Mouse (Mus musculus) adrenal gland, adult 8-10 months (tissue): ENCODE data around the gene P2ry13. TPM values are rescaled to one million over a fixed set of nuclear protein-coding genes. Genes with fewer than 3 reads are reported as not detected.

Experiments used
- DNase-seq: peaks from one replicate; pipeline ENCODE4 v3.0.0; 2022
- total RNA-seq, 4 experiments: library from RNA; stranded (reverse); gene quantifications; 2 replicates each; pipeline ENCODE4 v1.2.4; 2022

The P2ry13 gene
- total RNA-seq: 1 to 10 TPM in 3 of 4 experiments, under 1 TPM in 1; 0.98 to 3.4 (median 2.0) TPM

GRCm38 (mm10) chr3:59210727-59211126, at the start of gene P2ry13:
P2ry13 (minus strand) TSS chr3:59210882.
- DNase-seq: no peak

- no peak for DNase-seq
These were observed 47.3 kb upstream of the P2ry13 start for GRCm38 (mm10) chr3:59257740-59258664.

GRCm38 (mm10) chr3:59250454-59250853, 39.8 kb upstream of the P2ry13 start:
- DNase-seq: no peak

DNA sequence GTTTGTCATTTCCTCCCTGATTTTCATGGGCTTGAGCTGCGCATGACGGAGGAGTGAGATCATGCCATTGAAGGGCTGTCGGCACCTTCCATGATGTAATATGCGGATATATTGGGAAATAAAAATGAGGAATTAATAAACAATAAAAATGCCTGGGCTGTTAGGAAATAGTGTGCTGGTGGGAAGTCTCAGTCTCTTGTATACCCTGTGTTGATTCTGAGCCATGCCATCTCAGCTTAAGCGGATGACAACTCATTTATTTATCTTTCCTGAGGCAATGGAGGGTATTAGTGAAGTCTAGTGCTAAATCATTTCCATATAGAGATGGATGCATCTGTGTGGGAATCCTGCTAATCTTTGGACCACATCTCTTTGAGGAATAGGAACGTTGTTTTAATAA, 37.3 kb upstream of the P2ry13 start:
- no peak for DNase-seq

DNA sequence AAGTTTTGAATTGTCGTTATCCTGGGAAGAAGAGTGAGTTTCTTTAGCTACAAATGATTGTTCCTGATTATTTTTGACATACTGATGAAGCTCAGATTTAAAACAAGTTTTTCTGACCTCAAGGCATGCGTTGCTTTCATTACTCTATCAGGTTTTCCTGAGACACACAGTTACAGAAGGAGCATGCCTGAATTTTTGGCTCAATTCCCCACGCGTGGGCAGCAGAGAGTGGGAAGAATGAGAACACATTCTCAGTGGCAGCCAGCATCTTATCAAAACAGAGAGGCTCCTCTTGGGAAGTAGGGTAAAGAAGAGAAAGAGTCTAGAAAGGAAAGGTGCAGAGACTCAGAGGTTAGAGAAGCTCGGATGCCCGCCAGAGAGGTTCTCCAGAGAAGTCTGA, 32.7 kb upstream of the P2ry13 start:
- no peak for DNase-seq

DNA sequence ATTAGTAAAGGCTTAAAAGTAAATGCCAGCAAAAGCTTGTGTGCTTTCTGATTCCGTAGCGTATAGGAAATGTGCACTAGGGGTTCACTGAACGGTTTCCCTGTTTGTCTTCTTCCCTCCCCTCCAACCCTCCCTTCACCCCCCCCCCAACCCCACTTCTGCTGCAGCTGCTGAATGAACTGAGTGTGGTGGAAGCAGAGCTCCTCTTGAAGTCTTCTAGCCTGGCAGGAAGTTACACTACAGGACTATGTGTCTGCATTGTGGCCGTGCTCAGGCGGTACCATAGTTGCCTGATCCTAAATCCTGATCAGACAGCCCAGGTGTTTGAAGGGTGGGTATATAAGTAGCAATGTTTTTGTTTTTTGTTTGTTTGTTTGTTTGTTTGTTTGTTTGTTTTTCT, 24.2 kb upstream of the P2ry13 start:
- no peak for DNase-seq

- no peak for DNase-seq
These were observed 20.2 kb upstream of the P2ry13 start for GRCm38 (mm10) chr3:59230912-59231311.

- DNase-seq: peak; percentile 18
These were observed 18.3 kb upstream of the P2ry13 start for GRCm38 (mm10) chr3:59228730-59229551.

GRCm38 (mm10) chr3:59227696-59228095, 17.0 kb upstream of the P2ry13 start:
- no peak for DNase-seq

DNA sequence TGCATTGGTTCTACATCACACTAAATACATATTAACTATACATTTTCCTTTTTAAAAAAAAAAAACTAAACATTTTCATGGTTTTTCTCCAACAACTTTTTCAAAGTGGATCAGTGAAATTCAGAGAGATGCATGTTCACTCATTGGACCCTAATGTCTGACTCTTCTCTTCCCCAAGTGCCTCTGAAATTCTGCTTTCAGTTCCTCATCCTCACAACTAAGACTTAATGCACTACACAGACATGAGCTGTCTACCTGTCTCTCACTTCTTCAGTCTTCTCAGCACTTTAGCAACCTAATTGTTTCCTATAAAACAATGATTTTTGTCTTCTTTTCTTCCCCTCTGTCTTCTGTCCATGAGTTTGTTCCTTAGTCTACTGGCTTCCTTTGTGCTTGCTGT, 14.7 kb upstream of the P2ry13 start:
- no peak for DNase-seq

- DNase-seq: no peak
These were observed 11.6 kb upstream of the P2ry13 start for GRCm38 (mm10) chr3:59222303-59222702.

DNA sequence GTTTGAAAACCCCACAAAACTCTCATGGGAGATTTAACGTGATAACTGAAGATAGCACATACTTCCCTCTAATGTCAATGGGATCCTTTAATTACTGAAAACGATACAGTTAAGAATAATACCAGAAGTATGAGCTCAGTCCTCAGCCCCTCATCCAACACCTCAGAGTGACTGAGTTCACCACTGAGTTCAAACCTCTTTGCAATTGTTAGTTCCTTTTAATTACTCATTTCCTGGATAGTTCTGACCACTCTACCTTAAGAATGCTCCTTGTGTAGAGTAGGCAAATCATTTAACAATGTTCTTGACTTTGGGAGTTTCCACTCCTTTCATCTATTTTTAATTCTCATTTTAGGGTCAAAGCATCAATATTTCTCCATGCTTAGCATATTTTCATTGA, 8.6 kb upstream of the P2ry13 start:
- no peak for DNase-seq

DNA sequence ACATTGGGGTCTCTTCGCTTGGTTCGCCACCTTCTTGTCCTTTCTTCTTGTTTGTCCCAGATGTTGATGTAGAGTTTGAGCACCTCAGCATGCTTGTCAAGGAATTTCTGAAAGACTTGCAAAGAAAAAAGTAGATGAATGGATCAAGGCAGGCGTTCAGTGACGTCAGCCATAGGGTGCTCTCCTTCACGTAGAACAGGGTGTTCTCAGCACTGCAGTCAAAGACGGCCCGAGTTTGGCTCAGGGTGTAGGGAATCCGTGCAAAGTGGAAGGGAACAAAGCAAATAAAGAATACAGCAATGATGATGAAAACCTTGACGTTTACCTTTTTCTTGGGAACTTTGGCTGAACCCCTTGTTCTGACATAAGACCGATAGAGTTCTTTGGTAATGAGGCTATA, 6.5 kb upstream of the P2ry13 start:
- no peak for DNase-seq

GRCm38 (mm10) chr3:59212404-59212803, 1.7 kb upstream of the P2ry13 start:
- no peak for DNase-seq

DNA sequence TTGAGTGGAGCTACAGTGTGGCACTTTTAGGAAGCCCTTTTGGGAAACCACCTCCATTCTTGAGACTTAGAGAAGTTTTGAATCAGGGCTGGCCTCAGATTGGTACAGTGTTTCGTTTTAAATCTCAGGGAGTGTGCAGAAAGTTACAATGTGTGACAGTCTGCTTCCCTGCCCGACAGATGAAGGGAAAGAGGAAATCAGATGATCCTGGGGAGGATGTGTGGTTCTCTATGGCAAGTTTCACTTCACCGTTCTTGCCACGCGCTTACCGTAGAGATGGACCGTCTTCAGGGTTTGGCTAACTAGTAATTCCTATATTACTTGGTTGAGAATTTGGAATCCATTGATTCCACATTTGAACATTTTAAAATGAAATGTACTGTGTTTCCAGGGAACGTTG, 1.1 kb upstream of the P2ry13 start:
- no peak for DNase-seq

GRCm38 (mm10) chr3:59210089-59210488, 593 bp downstream of the P2ry13 start:
- no peak for DNase-seq

- no peak for DNase-seq
These were observed 1.8 kb downstream of the P2ry13 start for GRCm38 (mm10) chr3:59208650-59209548.

GRCm38 (mm10) chr3:59205941-59206340, 4.7 kb downstream of the P2ry13 start:
- no peak for DNase-seq

DNA sequence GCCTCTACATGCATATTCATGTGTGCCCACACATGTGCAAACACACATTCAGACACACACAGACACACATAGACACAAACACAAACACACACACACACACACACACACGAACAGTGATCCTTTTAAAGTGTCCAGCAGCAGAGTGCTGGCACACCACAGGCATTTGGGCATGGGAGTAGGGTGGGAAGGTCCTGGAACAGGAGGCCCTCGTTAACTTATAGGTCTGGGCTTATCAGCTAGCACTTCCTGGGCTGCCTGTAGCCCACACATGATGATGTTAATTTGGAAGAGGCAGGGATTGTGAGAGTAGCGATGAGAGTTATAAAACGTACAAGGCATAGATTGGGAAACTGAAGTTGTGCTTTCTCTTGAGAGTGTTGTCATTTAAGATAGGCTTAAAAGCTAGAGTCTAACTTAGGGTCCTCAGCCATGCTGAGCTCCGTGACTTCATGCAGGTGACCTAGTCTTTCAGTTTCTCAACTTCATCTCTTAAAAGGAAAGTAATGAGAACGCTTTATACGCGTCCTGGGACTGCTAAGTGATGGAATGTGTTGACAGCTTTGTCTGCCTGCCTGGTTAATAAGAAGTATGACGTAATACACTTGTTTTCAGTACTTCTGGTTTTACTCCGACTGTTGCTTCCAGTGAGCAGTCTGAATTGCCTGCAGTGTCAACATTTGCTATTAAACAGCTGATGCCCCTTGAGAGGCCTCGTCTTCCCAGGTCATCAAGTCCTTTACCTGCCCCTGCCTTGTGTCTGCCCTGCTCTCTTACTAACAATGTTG, 5.8 kb downstream of the P2ry13 start:
- no peak for DNase-seq

- no peak for DNase-seq
These were observed 6.7 kb downstream of the P2ry13 start for GRCm38 (mm10) chr3:59203802-59204520.
